Mouse (Mus musculus): ENCODE results near the gene Asgr2.
A peak's percentile ranks its signal among the peaks of the same experiment; 100 is the strongest.
"Not testable (repeated sequence)": the region's sequence is repeated elsewhere in the genome, so short reads cannot be mapped to it uniquely, and the experiment has no call there.

The Asgr2 gene

DNA sequence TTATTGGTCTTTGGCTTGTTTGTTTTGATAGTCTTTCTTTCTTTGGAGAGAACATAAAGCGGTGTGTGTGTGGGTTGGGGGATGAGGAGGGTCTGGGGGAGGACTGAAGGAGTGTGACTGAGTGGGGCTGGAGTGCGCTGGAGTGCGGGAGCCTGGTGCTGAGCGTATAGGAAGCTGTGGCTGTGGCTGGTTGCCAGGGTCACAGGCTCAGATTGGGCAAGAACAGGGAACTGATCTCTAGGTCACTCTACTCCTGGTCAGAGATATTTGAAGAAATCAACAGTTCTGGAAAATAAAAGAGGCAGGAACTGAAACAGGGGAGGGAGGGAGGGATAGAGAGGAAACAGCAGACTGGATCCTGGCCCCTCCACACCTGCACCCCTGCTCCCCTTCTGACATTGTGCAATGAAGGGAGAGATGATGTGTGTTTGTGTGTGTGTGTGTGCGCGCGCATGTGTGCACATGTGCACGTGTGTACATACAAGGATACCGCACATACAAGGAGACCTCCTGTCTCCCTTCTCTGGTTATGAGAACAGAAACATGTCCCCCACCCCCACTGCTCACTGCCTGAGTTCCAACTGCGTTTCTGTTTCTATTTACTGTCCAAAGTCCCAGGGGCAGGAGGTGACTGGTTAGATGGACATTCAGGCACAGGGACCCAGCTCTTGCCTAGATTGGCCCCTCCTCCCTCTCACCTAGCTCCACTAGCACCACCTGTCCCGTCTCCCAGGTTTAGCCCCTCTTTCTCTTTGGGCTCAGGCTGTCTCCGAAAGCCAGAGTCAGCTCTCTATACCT, at the start of gene Asgr2:
Gene Asgr2 (plus strand): TSS at position 659 of the 798 bp plus-strand sequence.
- DNase-seq (ENCODE audit: low read depth, low spot score), result no peak

DNA sequence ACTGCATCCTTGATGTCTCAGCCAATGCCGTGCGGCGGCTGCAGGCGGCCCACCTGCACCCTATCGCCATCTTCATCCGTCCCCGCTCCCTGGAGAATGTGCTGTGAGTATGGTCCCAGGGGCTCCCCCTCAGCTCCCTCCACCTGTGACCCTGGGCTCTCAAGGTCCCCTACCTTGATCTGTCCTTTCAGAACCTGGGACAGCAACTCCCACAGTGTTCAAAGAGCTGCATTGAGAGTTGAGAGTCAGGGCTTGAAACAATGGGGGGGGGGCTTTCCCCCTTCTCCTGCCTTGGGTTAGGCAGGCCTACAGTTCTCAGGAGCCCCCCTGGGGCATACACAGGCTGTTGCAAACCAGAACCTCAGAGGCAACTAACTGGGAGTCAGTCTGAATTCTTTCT, 48.8 kb upstream of the Asgr2 start:
- no peak for DNase-seq (ENCODE audit: low read depth, low spot score)

DNA sequence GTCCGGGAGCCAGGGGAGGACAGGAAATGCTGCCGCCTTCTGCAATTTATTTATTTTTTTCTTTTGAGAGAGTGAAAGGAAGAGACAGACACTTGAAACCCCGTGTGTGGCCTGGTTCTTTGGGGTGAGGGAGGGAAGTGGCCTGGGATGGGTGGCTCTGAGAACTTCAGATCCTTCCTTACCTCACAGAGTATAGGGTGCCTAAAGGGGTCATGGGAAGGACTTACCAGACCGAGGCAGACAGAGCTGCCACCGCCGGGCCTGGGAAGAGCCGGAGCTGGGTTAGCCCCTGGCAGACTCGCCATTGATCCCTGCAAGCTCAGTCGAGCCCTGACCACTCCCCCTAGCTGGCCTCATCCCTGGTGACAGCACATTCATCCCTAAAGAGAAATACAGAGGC, 47.0 kb upstream of the Asgr2 start:
- DNase-seq (ENCODE audit: low read depth, low spot score), result no peak

DNA sequence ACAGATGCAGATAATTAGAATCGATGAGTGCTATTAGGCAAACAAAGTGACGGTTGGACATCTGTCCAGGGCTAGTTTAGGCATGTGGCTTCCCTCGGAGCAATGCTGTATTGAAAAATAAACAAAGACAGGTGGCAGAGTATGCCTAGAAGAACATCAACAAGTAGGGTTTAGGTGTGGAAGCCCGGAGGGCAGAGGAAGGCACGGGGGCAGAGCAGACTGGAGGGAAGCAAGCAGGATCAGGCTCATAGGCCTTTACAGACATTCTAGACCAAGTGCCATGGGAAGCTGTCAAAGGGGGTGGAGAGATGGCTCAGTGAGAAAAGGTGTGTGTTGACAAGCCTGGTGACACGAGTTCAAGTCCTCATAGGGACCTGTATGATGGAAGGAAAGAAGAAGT, 43.1 kb upstream of the Asgr2 start:
- no peak for DNase-seq (ENCODE audit: low read depth, low spot score)

DNA sequence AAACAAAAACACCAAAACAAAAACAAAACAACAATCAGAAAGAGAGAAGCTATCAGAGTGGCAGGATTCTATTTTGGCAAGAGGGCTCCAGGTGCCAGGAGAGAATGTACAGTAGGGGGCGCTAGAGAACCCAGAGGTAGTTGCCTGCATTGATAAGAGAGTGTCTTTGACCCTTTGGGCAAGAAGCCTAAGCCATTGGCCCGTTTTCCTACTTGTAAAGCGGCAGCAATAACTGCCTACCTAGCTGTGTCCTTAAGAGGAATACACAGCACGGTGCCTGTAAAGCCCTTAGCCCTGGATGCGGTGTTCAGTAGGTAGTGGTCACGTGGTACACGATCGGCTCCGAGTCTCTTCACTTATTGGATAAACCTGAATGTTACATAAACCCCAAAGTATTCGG, 42.6 kb upstream of the Asgr2 start:
- no peak for DNase-seq (ENCODE audit: low read depth, low spot score)

DNA sequence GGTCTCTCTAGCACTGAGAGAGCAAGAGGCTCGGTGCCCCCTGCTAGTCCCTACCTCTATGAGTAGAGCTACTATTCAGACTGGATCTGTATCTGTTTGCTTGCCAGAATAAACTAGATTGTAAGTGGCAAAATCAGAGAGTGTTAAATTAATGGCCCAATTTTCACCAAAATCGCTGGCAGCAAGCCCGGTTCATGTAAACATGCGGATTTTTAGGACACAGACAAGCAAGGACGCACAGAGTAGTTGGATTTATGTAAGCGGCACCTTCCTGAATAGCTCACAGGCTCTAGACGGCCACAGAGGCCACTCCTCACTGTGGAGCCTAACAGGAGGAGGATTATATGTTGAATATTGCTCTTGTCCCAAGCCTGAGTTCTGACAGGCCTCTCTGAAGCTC, 39.3 kb upstream of the Asgr2 start:
- no peak for DNase-seq (ENCODE audit: low read depth, low spot score)

DNA sequence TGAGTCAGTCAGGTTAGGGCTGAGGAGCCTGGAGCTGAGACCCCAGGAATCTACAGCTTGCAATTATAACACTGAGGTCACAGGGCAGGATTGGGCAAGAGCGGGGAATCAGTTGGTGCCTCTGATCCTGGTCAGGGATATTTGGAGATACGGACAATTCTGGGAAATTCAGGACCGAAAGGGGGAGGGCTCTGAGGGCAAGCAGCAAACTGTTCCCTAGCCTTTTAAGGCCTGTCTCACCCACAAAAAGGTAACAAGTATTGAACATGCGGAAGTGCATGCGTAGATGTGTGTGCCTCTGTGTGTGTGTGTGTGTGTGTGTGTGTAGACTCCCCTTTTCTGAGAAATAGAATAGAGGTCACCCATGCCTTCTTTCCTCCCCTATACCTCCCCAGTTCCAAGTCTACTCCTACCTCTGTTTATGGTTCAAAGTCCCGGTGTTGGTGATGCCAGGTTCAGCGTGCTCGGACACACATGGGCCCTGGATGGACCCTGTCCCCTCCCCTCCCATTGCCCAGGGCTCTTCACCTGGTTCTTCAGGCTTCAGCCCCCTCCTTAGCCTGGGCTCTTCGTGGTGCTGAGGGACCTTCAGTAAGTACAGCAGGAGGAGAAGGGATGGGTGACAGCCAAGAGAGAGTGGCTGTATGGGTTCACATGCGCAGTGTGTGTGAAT, 38.4 kb upstream of the Asgr2 start, which contains the start of gene Asgr1:
Gene Asgr1 (plus strand): TSS at position 188 of the 673 bp plus-strand sequence.
- DNase-seq (ENCODE audit: low read depth, low spot score), result no peak

DNA sequence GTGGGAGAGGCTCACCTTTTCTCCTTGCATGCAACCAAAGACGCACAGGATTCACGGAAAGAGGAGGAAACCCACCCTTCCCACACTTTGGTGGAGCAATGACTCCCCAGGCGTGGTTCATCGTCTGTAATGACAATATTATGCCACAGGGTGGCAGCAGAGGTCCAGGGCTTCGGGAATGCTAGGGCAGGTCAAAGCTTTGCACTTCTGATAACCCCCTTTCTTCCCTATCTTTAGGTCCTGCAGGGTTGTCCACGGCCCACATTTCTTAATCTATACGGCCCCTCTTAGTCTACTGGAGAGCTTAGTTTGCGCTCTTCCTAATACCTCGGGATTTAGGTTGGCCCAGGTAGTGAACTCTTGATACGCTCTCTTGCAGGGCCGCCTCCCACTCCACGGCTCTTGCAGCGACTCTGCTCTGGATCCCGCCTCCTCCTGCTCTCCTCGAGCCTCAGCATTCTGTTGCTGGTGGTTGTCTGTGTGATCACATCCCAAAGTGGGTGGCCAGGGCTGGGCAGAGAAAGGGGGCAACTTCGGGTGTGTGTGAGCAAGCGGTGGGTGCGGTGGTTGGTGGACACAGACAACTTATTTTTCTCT, 36.7 kb upstream of the Asgr2 start:
- peak; percentile 67 for DNase-seq (ENCODE audit: low read depth, low spot score)

DNA sequence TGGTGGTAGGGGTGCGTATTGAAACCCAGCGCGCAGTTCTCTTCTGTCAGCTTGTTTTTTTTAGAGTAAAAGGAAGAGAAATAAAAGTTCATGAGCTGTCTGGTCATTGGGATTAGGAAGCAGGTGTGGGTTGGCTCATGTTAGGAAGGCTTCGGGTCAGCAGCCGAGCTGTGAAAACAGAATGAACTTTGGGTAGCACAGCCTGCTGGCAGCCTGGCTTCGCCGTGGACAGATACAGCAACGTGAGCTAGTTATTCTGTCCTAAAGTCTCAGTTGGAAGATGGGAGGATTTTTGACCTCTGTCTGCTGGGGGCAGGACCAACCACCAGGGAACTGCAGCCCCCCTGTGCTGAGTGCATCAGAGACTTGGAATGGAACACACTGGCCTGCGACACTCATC, 34.6 kb upstream of the Asgr2 start:
- no peak for DNase-seq (ENCODE audit: low read depth, low spot score)

DNA sequence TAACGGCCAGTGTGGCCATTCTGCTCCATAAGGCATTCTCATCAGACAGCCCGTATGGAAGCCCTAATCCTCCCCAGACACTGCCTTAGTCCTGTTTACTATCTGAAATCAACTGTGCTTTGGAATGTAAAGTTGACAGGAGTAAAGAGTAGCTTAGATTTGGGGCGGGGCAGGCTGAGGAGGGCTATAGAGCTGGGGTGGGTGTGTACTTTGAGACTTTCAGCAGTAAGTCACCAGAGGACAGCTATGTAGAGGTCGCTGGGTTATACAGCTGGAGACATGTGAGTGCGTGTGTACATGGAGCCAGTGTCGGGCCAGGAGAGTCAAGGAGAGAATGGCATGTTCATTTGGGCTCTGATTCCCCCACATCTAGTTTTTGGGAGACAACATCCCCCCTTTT, 32.5 kb upstream of the Asgr2 start:
- no peak for DNase-seq (ENCODE audit: low read depth, low spot score)

DNA sequence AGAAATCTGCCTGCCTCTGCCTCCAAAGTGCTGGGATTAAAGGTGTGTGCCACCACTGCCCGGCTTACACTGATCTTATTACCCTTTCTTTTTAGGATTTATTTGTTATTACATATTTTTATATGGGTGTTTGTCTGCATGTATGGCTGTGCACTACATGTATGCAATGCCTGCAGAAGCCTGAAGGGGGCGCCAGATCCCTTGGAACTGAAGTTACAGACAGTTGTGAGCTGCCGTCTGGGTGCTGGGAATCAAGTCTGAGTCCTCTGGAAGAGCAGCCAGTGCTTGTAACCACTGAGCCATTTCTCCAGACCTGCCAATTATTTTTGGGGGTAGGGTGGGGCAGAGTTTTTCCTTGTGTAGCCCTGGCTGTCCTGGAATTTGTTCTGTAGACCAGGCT, 29.4 kb upstream of the Asgr2 start:
- no peak for DNase-seq (ENCODE audit: low read depth, low spot score)

DNA sequence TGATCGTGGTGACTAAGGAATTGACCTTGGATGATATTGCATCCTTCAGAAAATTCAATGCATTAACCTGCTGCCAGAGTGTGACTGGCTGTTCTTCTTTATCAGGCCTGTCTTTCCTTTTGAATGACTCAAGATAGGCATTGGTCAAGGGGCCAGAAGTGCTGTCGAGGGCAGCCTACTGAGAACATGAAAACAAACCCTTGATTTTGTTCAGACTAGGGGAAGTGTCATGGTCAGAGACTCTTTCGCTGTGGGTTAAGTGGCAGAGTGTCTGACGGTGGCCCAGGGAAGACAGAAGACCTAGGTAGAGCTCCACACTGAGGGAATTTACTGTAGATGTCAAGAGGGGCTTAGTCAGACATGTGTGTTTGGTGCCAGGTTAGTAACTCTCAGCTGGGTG, 25.7 kb upstream of the Asgr2 start:
- no peak for DNase-seq (ENCODE audit: low read depth, low spot score)

DNA sequence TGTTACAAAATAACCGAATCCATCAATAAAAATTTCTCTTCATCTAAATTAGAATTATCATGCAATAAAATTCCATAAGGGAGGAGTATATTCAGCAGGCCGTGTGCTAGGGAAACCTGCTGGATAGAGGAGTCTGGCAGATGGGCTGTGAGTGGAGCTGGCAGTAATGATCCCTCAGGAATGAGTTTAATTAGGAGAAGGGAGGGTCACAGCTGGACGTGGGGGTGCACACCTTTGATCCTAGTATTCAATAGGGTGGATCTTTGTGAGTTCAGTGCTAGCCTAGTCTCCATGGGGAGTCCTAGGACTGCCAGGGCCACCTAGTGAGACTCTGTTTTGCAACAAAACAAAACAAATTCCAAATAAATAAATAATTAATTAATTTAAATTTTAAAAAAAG, 24.2 kb upstream of the Asgr2 start:
- DNase-seq (ENCODE audit: low read depth, low spot score), result no peak

DNA sequence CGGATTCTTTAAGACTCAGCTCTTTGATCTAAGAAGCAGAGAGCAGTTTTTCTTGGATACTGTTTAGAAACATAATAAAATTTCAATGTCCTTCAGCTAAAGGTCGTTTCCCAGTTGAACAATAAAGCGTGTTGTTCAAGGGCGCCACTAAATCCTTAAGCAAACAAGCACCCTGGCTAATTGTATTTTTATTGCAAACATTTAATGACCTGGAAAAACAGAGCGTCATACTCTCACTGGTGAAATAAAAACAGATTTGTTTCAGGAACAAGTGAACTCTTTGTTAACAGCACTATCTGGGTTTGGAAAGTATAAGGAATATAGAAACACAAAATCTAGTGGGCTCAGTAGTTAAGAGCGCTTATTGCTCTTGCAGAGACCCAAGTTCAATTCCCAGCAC, 22.4 kb upstream of the Asgr2 start:
- no peak for DNase-seq (ENCODE audit: low read depth, low spot score)

DNA sequence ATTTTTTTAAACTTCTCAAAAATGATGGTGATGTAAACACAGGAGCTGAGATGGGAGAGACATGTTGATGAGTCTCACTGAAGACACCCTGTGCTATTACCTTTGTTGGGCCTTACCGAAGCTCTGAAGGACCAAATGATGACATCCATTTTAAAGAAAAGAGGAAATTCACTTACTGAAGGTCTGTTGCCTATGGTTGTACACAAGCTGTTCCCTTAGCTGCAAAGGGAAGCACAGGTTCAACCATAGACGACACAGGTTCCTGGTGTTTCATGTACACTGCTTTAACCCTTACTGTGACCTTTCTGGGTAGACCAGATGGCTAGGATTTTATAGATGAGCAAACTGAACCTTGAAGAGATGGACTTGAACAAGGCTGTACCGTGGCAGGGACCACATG, 21.8 kb upstream of the Asgr2 start:
- not testable (repeated sequence) for DNase-seq (ENCODE audit: low read depth, low spot score)

DNA sequence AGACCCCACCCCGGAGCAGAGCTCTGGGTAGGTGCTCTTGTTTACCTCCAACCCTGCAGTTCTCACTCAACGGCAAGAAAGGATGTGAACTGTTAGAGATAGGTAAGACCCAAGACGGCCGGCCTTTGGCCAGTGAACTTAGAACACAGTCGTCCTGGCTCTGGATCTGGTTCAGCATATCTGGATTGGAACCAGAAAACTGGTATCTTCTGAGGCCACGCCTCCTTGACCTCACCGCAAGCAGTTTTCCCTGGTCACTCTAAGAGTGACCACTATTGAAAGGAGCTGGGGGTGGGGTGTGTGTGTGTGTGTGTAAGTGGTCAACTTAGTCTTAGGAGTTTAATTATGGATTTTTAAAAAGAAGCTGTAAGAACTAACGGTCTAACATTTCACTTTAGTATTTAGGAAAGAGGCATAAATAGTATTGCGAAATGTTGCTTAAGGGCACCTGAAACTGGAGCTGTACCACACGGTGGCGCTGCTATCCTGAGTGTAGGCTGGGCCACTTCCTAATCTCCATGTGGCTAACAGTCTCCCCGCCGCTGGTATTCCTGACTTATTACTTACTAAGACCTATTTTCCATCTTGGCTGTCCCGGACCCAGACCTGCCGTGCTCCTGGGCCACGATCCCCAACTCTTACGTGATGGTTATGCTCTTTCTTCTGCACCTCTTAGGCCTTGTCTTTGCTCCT, 17.9 kb upstream of the Asgr2 start:
- peak; percentile 53 for DNase-seq (ENCODE audit: low read depth, low spot score)

DNA sequence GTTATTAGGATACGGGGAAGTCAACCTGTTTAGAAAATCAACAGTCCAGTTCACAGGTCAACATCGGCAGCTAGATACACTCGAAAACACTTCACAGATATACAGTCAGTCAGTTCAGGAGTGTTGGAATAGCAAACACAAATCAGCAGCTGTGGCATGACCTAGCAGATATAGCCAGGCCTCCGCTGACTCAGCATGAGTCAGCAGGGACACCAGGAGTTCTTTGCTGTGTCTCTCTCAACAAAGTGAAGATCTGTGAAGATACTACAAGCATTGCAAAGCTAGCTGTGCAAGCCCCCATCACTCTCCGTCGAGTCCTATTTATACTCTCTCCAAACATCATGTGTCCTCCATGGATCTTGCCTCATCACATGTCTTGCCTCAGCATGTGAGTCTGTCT, 16.9 kb upstream of the Asgr2 start:
- no peak for DNase-seq (ENCODE audit: low read depth, low spot score)

DNA sequence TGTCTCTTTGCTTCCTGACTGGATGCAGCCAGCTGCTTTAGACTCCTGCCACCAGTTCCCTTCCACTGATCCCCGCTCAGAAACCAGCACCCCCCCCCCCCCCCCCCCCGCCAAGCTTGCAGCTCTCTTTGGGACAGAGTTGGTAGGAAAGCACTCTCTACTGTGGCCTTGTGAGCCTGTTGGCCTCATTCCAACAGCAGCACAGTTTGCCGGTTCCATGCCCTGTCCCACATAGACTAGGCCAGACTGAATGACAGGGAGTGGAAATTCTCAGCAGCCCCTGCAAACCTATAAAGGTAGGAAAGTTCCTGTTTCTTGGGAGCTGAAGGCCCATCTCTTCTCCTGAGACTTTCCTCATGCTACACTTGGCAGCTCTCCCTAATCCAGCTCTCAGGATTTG, 15.0 kb upstream of the Asgr2 start:
- DNase-seq (ENCODE audit: low read depth, low spot score), result no peak

DNA sequence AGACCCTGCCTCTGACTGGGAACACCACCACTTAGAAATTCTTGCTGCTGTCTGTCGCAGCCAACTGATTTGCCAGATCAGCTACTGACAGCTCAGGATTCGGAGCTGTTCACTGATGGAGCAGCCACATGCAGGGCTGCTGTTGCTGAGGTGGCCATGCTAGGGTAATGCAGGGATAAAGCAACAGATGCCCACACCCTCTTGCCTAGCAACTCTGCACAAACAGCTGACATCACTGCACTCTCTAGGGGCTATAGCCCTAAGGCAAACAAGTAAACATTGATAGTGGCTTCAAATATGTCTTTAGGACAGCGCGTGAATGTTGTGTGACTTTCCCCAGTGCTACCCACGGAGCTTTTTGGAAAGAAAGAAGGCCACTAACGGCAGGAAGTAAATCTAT, 13.3 kb upstream of the Asgr2 start:
- DNase-seq (ENCODE audit: low read depth, low spot score), result no peak

DNA sequence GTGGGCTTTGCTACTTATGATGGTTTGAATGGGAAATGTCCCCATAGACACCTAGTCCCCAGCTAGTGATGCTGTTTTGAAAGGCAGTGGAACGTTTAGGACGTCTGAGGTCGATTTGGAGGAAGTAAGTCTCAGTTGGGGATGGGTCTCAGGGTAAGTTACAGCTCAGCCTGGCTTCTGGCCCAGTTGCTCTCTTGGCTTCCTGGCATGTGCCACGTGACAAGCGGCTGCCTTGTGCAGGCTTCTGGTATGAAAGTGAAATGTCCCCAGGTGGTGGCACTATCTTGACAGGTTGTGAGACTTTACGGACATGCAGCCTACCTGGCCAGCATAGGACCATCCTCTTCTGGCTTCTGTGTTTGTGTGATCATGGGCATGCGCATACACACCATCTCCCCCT, 12.5 kb upstream of the Asgr2 start:
- no peak for DNase-seq (ENCODE audit: low read depth, low spot score)

DNA sequence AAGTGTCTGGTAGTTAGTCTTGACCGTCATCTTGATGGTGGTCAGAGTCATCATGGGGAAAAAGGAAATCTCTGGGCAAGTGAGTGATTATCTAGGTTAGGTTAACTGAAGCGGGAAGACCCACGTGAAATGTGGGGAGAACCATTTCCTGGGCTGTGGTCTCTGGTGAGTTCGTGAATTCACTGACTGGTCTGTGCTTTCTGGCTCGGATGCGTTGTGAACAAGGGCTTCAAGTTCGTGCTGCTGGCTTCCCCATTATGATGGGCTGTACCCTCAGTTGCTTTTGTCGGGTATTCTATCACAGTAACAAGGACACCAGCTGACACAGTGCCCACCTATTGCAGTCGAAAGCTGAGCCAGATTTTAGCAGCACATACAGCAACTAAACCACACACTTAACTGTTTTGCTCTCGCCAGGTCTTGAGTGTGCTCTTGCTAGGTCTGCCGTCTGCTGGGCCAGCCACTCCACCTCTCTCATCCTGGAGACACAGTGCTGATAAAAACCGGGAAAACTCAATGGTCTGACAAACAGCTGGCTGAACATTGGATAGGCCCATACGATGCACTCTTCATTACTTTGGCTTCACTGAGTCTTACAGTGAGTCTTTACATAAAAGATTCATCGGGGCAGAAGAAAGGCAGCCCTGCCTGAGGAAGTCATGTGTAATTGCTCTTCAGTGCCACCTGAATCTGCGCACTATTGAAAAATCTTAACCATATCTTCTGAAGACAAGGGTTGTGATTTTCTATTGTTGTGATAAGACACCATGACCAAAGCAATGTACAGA, 11.4 kb upstream of the Asgr2 start:
- no peak for DNase-seq (ENCODE audit: low read depth, low spot score)

DNA sequence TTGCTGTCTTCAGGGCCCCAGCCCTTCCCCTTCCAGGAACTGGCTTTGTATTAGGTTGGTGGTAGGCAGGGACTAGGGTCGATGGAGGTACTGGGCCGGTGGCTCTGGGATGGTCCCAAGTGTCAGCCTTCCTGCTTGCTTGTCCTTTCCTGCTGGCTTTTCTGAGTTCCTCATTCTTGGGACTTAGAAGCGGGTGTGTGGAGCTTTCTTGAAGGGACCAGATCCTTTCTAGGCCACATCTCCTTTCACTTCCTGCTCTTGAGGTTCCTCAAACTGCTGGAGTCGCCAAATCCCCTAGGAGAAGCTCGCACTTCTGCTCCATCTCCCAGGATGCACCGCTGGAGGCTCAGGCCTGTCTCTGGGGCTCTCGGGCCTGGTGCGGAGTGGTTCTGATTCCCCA, 7.9 kb upstream of the Asgr2 start:
- DNase-seq (ENCODE audit: low read depth, low spot score), result no peak

Measured in retina, postnatal 7 days (tissue).